Mouse (Mus musculus) ovary, postnatal 14 days (tissue): ENCODE data around the gene Thsd4.

Experiments
- DNase-seq: peaks from one replicate; pipeline ENCODE4 v3.0.0; 2022; ENCODE audit warnings: low spot score

The Thsd4 gene

GRCm38 (mm10) chr9:60380550-60380949 is 141.3 kb downstream of the Thsd4 start:
- no peak for DNase-seq

- DNase-seq = no peak
These were observed 143.6 kb downstream of the Thsd4 start for GRCm38 (mm10) chr9:60378235-60378634.

GRCm38 (mm10) chr9:60373161-60373737 is 148.6 kb downstream of the Thsd4 start:
- no peak for DNase-seq

GRCm38 (mm10) chr9:60368516-60368915 is 153.3 kb downstream of the Thsd4 start:
- no peak for DNase-seq

- DNase-seq = no peak
These were observed 154.1 kb downstream of the Thsd4 start for GRCm38 (mm10) chr9:60367617-60368305.

- no peak for DNase-seq
These were observed 157.6 kb downstream of the Thsd4 start for GRCm38 (mm10) chr9:60364166-60364781.

- DNase-seq = no peak
These were observed 169.5 kb downstream of the Thsd4 start for GRCm38 (mm10) chr9:60352351-60352750.

- no peak for DNase-seq
These were observed 170.7 kb downstream of the Thsd4 start for GRCm38 (mm10) chr9:60351153-60351552.

GRCm38 (mm10) chr9:60336147-60336546 is 185.7 kb downstream of the Thsd4 start:
- no peak for DNase-seq

- DNase-seq = no peak
These were observed 186.4 kb downstream of the Thsd4 start for GRCm38 (mm10) chr9:60335455-60335854.

- no peak for DNase-seq
These were observed 191.9 kb downstream of the Thsd4 start for GRCm38 (mm10) chr9:60329911-60330310.

- no peak for DNase-seq
These were observed 197.1 kb downstream of the Thsd4 start for GRCm38 (mm10) chr9:60324716-60325115.

GRCm38 (mm10) chr9:60323435-60323834 is 198.4 kb downstream of the Thsd4 start:
- no peak for DNase-seq

- no peak for DNase-seq
These were observed 204.6 kb downstream of the Thsd4 start for GRCm38 (mm10) chr9:60317291-60317690.

GRCm38 (mm10) chr9:60316510-60316909 is 205.3 kb downstream of the Thsd4 start:
- DNase-seq = no peak

GRCm38 (mm10) chr9:60315533-60315932 is 206.3 kb downstream of the Thsd4 start:
- no peak for DNase-seq

GRCm38 (mm10) chr9:60313661-60314060 is 208.2 kb downstream of the Thsd4 start:
- DNase-seq = no peak

- DNase-seq = no peak
These were observed 209.2 kb downstream of the Thsd4 start for GRCm38 (mm10) chr9:60312670-60313069.

GRCm38 (mm10) chr9:60311594-60312128 is 210.2 kb downstream of the Thsd4 start:
- no peak for DNase-seq

GRCm38 (mm10) chr9:60310741-60311317 is 211.0 kb downstream of the Thsd4 start:
- no peak for DNase-seq

GRCm38 (mm10) chr9:60309786-60310711 is 211.8 kb downstream of the Thsd4 start:
- DNase-seq = peak; percentile 27

- DNase-seq = no peak
These were observed 213.7 kb downstream of the Thsd4 start for GRCm38 (mm10) chr9:60308182-60308581.
